Mouse (Mus musculus) left cerebral cortex, adult 11 months (tissue): ENCODE results near the gene Bcas3.

ENCODE experiments used
- DNase-seq: peaks from one replicate; pipeline ENCODE4 v3.0.0; 2022; ENCODE audit warnings: low spot score

Gene Bcas3

GRCm38 (mm10) chr11:85379091-85379490, 26.1 kb downstream of the Bcas3 start:
- DNase-seq = no peak

GRCm38 (mm10) chr11:85380046-85380445, 27.1 kb downstream of the Bcas3 start:
- no peak for DNase-seq

GRCm38 (mm10) chr11:85382055-85382454, 29.1 kb downstream of the Bcas3 start:
- DNase-seq = peak; percentile 56

GRCm38 (mm10) chr11:85383975-85384821, 31.2 kb downstream of the Bcas3 start:
- no peak for DNase-seq

GRCm38 (mm10) chr11:85392179-85392863, 39.4 kb downstream of the Bcas3 start:
- no peak for DNase-seq

- no peak for DNase-seq
Measured at GRCm38 (mm10) chr11:85392864-85393220, 39.9 kb downstream of the Bcas3 start.

- no peak for DNase-seq
Measured at GRCm38 (mm10) chr11:85393990-85394389, 41.0 kb downstream of the Bcas3 start.

GRCm38 (mm10) chr11:85395361-85395760, 42.4 kb downstream of the Bcas3 start:
- DNase-seq = no peak

- DNase-seq = no peak
Measured at GRCm38 (mm10) chr11:85406531-85406930, 53.6 kb downstream of the Bcas3 start.

- DNase-seq = no peak
Measured at GRCm38 (mm10) chr11:85407700-85408099, 54.7 kb downstream of the Bcas3 start.

GRCm38 (mm10) chr11:85412319-85412718, 59.4 kb downstream of the Bcas3 start:
- no peak for DNase-seq

GRCm38 (mm10) chr11:85414476-85414875, 61.5 kb downstream of the Bcas3 start:
- DNase-seq = no peak

- no peak for DNase-seq
Measured at GRCm38 (mm10) chr11:85427353-85427752, 74.4 kb downstream of the Bcas3 start.

GRCm38 (mm10) chr11:85428227-85428626, 75.3 kb downstream of the Bcas3 start:
- no peak for DNase-seq

GRCm38 (mm10) chr11:85430743-85431448, 77.9 kb downstream of the Bcas3 start:
- no peak for DNase-seq

- no peak for DNase-seq
Measured at GRCm38 (mm10) chr11:85447375-85447774, 94.4 kb downstream of the Bcas3 start.

- no peak for DNase-seq
Measured at GRCm38 (mm10) chr11:85453598-85454304, 100.8 kb downstream of the Bcas3 start.

- DNase-seq = no peak
Measured at GRCm38 (mm10) chr11:85454305-85454682, 101.3 kb downstream of the Bcas3 start.

- peak; percentile 23 for DNase-seq
Measured at GRCm38 (mm10) chr11:85461536-85461935, 108.6 kb downstream of the Bcas3 start.

GRCm38 (mm10) chr11:85469526-85469925, 116.6 kb downstream of the Bcas3 start:
- DNase-seq = no peak

- no peak for DNase-seq
Measured at GRCm38 (mm10) chr11:85470508-85470907, 117.5 kb downstream of the Bcas3 start.

GRCm38 (mm10) chr11:85474326-85474725, 121.4 kb downstream of the Bcas3 start:
- no peak for DNase-seq
